Mouse (Mus musculus) adrenal gland, postnatal 4 days (tissue): ENCODE results near the gene Gcnt2. TPM values are rescaled to one million over a fixed set of nuclear protein-coding genes. Genes with fewer than 3 reads are reported as not detected.
"Not testable (repeated sequence)": the region's sequence is repeated elsewhere in the genome, so short reads cannot be mapped to it uniquely, and the experiment has no call there.

ENCODE experiments used
- DNase-seq, 2 experiments: peaks; one replicate each; pipeline ENCODE4 v3.0.0; 2021 to 2022; ENCODE audit warnings: low spot score in 2 of 2, mixed read lengths in 2 of 2
- microRNA-seq: library from miRNA; unstranded; fragments of <30 nt; microRNA quantifications from one replicate; pipeline ENCODE4 v1.2.0, GENCODE M21; 2021
- total RNA-seq, 2 experiments: library from RNA; stranded (reverse); gene quantifications; 2 replicates each; pipeline ENCODE4 v1.2.3; 2021

Gcnt2 gene
- total RNA-seq, 2 experiments from 2014 or later: 10.3 to 11.0 TPM

DNA sequence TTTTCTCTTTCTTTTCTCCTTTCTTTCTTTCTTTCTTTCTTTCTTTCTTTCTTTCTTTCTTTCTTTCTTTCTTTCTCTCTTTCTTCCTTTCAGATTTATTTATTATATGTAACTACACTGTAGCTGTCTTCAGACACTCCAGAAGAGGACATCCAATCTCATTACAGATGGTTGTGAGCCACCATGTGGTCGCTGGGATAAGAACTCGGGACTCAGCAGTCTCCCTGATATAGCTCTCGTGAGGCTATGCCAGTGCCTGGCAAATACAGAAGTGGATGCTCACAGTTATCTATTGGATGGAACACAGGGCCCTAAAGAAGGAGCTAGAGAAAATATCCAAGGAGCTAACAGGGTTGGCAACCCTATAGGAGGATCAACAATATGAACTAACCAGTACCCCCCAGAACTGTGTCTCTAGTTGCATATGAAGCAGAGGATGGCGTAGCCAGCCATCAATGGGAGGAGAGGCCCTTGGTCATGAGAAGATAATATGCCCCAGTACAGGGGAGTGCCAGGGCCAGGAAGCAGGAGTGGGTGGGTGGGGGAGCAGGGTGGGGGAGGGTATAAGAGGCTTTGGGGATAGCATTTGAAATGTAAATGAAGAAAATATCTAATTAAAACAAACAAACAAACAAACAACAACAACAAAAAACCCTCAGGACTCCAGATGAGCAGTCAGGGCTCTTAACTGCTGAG is 128.2 kb downstream of the Gcnt2 start:
- not testable (repeated sequence) for DNase-seq

GRCm38 (mm10) chr13:40988418-40988817 is 128.9 kb downstream of the Gcnt2 start:
- no peak for DNase-seq

GRCm38 (mm10) chr13:40994487-40995263 is 135.1 kb downstream of the Gcnt2 start:
- DNase-seq: no peak

- not testable (repeated sequence) for DNase-seq
Measured at GRCm38 (mm10) chr13:40998537-40998936, 139.0 kb downstream of the Gcnt2 start.

GRCm38 (mm10) chr13:41000140-41000925 is 140.8 kb downstream of the Gcnt2 start:
- peak; percentile 28 to 41 for DNase-seq

GRCm38 (mm10) chr13:41000926-41001639 is 141.5 kb downstream of the Gcnt2 start, which contains the start of gene Pak1ip1:
TSS of gene Pak1ip1 (plus strand) at chr13:41001023.
- DNase-seq: peak; percentile 79 to 89

- no peak for DNase-seq
Measured at GRCm38 (mm10) chr13:41002001-41002400, 142.4 kb downstream of the Gcnt2 start.

DNA sequence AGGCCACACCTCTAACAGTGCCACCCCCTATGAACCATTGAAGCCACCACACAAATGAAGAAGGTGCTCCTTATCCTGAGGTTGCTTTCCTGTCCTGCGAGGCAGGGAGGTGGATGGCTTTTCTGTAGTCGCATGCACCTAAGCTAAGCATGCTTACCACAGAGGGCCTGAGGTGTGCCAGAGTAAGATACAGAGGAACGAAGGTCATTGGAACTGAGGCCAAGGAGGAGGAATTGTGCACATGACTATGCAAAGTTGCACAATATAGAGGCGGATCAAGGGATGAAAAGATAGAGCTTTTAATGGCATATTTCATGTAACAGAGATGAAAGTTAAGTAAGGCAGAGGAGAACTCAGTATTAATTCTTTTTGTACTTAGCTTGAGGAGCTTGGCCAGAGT is 146.7 kb downstream of the Gcnt2 start:
- no peak for DNase-seq

DNA sequence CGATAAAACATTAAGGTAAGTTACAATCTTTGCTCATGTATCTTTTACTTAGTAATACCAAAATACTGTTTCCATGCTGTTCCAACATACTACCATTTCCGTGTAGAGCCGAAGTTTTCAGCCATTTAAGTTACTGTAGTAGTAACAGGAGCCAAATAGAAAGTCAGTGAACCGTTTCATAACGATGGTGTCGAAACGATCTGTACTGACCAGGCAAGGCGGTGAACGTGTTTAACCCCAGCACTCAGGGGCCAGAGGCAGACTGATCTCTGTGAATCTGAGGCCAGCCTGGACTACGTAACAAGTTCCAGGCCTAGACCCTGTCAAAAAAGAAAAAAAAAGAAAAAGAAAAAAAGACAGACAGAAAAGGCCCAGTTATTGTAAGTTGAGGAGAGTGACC is 148.7 kb downstream of the Gcnt2 start:
- no peak for DNase-seq

GRCm38 (mm10) chr13:41008946-41009345 is 149.4 kb downstream of the Gcnt2 start:
- DNase-seq: no peak

Small RNA genes within 50 kb of the gene (microRNA-seq; reads per million reads assigned to microRNA genes)
- not detected for gene Mir5124a

Other genes starting within 250 kb of the Gcnt2 start
- 1 to 10 TPM; 1.5 to 3.1 TPM for gene Tfap2a, start 121.4 kb upstream of the Gcnt2 start, total RNA-seq
- gene Pak1ip1, start 141.3 kb downstream of the Gcnt2 start, total RNA-seq: 10 to 100 TPM; 63.4 to 66.3 TPM
- gene Tmem14c, start 156.5 kb downstream of the Gcnt2 start, total RNA-seq: 100 to 1,000 TPM; 157 to 168 TPM
- under 1 TPM in 1 of 2 experiments, not detected in 1; 0.25 TPM for gene Mak, start 220.0 kb downstream of the Gcnt2 start, total RNA-seq